Mouse (Mus musculus) urinary bladder, postnatal 25 days (tissue): ENCODE data around the gene Cacna1d.

Experiments
- DNase-seq: peaks from one replicate; pipeline ENCODE4 v3.0.0; 2022; ENCODE audit warnings: low spot score

Gene Cacna1d

GRCm38 (mm10) chr14:30367074-30367473, 124.2 kb downstream of the Cacna1d start:
- no peak for DNase-seq

DNA sequence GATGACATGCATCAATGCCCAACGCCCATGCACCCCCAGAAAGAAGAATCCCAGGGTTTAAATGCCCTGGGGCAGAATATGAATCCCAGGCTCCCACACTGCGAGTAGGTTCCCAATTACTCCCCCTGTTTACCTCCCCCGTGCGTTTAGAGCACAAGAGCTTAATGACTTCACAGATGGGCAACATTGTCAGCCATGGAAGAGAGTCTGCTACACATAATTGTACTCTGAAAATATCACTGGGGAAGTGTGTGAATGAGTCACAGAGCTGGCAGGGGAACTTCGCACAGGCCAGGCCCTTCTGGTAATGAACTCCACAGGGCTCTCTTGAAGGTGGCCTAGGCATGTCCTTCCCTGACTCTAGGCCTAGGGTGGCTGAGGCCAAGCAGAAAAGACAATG, 125.4 kb downstream of the Cacna1d start:
- no peak for DNase-seq

GRCm38 (mm10) chr14:30363487-30364167, 127.6 kb downstream of the Cacna1d start:
- DNase-seq = no peak

DNA sequence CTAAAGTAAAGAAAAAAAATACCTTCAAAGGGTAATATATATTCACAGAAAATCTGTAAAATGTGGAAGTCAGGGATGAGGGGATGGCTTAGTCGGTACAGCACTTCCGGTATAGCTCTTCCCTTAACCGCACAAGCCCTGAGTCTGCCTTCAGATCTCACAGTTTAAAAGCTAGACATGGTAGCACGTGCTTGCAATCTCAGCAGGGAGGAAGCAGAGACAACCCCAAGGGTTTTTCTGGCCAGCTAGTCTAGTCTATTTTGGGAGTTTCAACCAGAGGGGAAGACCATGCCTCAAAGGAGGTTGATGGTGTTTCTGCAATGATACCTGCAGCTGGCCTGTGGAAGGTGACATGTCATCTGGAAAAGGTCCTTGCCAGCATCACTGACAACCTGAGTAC, 128.9 kb downstream of the Cacna1d start:
- DNase-seq = no peak

DNA sequence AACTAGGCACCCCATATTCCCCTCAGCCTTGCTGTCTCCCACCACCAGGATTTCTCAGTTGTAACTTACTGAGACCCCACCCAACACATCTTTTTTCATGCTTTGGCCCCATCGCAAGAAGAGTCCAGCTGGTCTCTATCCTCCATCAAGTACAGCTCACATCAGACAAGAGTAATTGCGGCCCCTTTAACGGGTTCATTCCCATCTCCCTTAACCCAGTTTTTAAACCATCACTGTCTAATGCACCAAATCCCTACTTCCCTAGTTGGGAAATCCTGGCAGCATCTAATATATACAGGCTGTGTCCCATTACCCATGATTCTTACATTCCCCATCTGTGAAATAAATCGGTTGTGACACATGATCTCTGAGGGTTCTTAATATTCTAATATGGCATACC, 130.8 kb downstream of the Cacna1d start:
- DNase-seq = no peak

DNA sequence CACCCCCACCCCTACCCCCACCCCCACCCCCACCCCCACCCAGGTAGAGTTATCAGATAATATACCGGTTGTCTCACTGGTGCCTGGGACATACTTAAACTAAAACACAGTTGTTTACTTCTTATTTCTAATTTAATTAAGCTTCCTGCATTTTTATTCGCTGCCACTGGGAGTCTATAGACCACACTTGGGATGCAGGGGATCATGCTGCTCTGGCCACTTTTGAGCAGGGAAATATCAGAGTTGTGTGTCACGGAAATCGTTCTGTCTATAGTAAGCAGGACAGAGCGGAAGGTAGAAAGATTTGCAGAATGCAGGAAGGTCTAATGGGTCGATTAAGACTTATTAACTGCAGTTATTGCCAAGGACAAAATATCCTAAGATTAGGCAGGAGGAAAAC, 131.3 kb downstream of the Cacna1d start:
- DNase-seq = no peak

DNA sequence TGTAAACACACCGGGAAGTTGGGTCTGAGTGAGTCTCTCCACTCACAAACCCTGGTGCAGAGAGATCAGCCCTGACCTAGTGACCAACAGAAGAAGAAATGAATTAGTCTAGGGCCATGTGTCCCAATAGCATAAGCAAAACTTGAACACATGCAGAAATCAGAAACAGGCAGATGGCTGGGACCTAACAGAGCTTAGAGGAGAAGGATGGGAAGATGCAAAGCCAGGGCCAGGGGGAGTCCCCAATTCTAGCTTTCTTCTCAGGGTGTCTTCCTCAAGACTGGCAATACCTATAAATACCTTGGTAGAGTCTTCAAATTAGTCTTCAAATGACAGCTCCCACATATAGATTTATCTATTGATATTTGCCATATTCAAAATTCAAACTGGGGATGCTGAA, 133.2 kb downstream of the Cacna1d start:
- DNase-seq = no peak

- no peak for DNase-seq
Observed at GRCm38 (mm10) chr14:30356456-30356855, 134.8 kb downstream of the Cacna1d start.

- DNase-seq = no peak
Observed at GRCm38 (mm10) chr14:30354761-30355160, 136.5 kb downstream of the Cacna1d start.

GRCm38 (mm10) chr14:30354127-30354463, 137.2 kb downstream of the Cacna1d start:
- no peak for DNase-seq

DNA sequence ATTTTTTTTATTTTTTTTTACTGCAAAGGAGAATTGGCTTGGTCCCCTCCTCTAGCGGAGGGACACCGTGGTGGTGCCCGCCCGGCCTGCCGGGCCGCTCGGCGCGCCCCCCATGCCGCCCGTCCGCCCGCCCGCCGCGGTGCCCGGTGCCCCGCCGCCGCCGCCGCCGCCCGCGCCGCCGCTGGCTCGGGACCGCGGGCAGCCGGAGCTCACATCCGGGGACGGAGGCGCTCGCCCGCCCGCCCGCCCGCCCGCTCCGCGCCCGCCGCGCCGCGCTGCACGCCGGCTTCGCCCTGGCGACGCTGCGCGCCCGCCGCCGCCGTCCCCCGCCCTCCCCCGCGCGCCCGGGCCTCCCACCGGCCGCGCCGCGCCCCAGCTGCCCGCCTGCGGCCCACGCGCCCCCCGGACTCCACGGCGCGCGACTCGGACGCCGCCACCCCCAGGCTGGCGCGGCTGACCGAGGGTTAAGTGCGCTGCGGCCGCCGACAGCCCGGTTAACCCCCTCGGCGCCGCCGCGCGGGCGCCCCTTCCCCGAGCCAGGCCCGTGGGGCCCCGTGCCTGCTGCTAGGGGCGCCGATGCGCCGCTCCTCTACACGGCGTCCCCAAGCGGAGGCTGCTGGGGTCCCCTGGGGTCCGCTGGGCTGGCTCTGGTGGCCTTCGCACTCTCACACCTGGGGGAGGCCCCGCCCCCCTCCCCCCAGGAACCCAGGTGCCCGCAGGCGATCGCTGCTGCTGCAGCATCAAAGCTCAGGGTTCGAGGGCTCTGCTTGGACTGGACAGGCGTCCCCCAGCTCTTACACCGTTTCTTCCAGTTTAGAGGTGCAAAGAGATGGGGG, 137.7 kb downstream of the Cacna1d start:
- peak; percentile 13 for DNase-seq

GRCm38 (mm10) chr14:30352951-30353270, 138.3 kb downstream of the Cacna1d start:
- no peak for DNase-seq

DNA sequence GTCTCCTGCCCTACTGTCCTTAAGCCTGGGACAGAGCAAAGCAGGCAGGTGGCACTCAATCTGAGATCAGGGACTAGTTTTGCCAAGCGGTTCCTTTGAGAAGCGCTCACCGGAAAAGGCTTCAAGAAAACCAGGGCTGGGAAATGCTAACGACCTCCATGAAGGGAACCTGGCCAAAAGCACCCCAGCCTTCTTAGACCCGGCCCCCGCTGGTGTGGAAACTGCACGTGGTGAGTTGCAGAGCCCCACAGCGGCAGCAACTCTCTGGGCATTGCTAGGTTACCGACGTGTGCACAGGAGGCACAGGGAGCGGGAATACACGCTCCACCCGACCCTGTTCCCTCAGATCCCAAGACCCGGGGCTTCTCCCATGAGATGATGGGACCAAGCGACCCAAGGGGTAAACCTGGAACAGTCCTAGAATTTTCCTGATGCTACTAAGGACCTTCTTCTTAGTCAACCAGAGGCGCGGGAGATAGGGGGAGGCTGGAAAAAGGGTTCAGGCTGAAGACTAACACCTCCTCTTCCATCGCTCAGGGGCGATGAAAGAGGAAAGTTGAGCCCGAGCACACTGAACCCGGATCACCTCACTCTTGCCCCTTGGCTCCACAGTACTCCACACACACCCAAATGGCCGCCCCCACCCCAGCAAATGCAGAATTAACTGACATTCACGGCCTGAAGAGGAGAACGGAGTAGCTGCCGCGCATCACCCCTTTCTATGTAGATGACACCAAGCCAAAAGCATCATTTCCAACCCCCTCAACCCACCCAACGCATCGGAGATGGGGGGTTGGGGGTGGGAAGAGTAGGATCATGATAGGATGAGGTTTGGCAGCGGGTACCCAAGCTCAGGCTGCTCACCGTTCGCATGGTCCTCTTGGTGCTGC, 138.9 kb downstream of the Cacna1d start:
- no peak for DNase-seq

DNA sequence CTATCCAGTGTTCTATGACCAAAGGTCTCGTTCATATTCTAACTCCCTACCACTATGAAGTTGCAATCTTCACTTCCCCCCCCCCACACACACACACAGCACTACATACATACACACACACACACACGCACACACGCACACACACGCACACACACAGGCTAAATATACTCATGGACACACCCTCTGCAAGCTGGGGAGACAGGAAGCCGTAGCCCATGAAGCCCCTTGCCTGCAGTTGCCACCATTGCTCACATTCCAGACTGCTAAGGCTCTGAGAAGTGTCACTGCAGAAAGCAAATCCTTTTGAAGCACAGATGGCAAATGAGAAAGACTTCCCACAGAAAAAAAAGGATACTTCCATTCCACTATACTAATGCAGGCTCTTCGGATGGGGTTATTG, 141.0 kb downstream of the Cacna1d start:
- no peak for DNase-seq

DNA sequence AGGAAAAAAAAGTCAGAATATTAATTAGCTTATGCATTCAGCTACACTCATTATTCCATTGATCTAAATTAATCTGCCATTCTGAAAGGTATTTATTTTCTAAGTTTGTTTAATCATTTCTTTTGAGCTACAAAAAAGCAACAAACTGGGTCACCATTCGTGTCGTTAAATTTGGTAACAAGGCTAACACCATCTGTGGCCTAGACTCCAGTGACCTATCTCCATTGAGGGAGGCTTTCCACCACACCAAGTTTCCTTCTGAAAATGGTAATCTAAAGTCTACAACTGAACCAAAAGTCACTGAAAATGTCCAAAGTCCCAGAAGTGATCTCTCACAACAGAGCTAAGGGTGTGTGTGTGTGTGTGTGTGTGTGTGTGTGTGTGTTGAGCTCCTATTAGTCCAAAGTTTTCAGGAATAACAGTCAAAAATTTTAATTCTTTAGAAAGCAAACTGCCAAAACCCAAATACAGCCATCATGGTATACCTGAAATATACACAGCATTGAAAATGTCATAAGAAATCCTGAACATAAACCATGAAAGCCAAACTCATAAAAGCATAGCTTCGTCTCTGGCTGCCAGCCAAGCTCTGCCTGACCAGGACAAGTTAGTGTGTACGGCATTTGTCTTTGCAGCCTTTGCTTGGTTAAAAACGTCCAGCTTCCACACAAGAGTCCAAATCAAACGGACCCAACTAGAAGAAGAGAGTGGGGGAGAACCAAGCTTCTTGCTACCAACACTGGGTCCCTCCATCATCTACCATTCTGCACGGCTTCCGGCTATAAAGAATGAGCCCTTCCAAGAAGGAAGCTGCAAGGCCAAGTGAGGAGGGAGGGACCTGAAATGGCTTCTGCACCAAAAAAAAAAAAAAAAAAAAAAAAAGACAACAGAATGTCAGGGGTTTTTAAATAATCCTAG, 146.0 kb downstream of the Cacna1d start:
- DNase-seq = no peak

- DNase-seq = no peak
Observed at GRCm38 (mm10) chr14:30343740-30344139, 147.5 kb downstream of the Cacna1d start.

- no peak for DNase-seq
Observed at GRCm38 (mm10) chr14:30341825-30342590, 149.2 kb downstream of the Cacna1d start.

- DNase-seq = no peak
Observed at GRCm38 (mm10) chr14:30340140-30340539, 151.1 kb downstream of the Cacna1d start.

- no peak for DNase-seq
Observed at GRCm38 (mm10) chr14:30331856-30332255, 159.4 kb downstream of the Cacna1d start.

DNA sequence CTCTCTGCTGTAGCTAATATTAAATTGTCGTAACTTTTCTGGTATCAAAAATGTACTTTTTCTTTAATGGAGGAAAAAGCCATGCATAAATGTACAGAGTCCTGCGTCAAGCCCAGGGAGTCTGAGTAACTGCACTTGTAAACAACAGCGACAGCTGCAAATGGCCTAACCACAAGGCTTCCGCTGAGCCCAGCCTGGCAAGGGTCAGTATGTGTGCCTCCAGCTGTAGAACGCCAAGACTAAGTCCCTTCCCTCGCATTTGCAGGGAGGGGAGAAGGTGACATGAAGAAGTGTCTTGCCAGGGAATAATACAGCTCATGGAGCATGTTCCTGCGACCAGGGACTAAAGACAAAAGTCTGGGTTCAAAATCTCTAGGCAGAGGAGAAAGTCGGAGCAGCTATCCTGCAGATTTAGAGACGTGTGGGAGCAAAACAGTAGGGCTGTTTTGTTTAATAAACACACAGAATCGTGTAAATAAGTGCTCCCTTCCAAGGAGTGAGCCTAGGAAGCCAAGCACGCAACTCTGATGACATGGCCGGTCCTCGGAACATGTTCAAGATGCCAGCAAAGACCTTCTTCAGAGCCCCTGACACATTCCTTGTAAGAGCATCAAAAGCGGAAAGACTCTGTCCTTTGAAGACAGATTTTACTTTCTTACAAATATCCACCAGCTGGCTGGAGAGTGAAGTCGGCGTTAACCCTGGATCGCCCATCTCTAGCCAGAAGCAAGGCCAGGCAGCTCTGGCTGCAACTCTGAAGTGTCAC, 160.7 kb downstream of the Cacna1d start:
- no peak for DNase-seq
